Mouse (Mus musculus) retina, adult 2 months (tissue): ENCODE measurements at regions not wholly inside any gene's neighbourhood (a gene's known extent, or its start where the extent isn't known, plus 50 kb on each side); places are given as distances from the start of the nearest gene placed in this dataset.
"Not testable (repeated sequence)": the region's sequence is repeated elsewhere in the genome, so short reads cannot be mapped to it uniquely, and the experiment has no call there.

Experiments
- DNase-seq: peaks from one replicate; pipeline ENCODE4 v3.0.0-alpha.2; 2012; ENCODE audit warnings: low read depth, low spot score

DNA sequence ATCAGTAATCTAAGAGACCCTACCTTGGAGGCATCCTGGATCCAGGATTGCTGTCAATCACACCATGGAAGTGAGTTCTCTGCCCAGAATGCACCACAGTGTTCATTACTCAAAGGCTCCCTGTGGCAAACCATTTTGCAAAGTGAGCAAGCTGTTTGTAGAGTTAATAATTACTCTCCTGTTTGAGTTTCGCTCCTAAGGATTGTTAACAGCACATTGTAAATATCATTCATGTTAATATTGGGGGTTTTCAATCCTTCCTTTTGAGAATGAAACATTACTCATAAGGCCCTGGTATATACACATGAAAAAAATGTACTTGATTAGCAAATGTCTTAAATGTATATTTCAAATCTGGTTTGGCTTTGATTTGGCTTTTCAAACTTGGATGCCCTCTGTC is 58.1 kb upstream of the Clstn2 start:
- no peak for DNase-seq

DNA sequence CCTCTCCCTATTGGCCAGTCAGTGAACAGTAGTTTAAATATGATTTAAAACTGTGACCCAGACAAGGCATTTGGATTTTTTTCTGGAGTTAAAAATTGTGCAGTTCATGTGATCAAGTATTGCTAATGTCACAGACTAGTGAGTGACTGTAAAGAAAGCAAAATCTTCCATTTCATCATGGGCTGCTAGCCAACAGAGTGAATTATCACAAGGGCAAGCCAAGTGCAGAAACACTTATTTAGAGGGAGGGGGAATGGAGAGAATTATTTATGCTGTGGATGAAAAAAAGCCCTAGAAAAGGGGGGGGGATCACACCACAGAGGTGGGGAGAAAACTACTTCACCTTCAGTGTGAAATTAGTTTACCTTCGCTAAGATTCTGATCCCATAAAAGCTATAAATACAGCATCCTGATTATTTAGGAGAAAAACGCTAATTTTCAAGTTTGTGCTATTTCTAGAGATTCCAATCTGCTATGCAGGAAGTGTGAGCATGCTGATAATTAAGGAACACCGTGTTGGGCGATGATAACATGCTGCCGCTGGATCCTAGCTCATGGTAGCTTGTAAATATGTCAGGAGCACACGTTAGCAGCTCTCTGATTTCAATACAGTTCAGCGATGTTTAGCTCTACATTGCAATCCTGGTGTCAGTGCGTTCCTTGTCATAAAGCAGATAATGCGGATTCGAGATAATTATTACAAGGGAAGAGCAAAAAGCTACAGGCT is 62.2 kb upstream of the Clstn2 start:
- no peak for DNase-seq

DNA sequence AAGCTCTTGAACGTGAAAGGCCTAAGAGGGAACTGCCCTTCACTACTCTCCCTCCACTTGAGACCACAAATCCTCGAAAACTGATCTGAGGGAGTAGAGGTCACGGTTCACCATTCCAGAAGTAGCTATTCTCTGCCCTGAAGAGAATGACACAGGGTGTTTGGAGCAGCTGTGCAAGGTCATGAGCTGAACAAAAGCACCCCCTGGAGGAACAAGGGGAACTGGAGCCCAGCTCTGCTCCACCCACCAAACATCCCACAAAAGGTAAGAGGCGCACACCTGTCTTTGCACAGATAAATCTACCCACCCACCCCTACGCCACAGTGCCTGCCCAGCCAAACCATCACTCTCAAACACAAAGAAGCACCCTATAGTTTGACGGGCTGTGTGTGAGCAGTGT is 90.4 kb upstream of the Clstn2 start:
- DNase-seq = no peak

DNA sequence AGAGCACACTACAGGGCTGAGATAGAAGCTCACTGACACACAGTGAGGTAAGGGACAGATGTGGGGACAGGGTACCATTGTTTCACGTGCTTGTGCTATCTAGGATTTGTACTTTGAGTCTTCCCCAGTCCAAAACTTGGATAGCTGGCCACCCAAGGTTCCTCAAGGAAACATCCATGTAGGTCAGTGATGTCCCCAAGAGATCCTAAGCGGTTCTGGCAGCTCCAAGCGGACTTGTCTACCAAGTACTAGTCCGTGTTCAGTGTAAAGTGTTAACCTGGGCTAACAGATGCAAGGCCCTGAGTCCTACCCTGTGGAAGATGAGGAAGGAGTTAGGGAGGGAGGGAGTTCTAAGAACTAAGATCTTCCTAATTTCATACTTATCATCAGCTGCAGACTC is 96.6 kb upstream of the Clstn2 start:
- DNase-seq = no peak

DNA sequence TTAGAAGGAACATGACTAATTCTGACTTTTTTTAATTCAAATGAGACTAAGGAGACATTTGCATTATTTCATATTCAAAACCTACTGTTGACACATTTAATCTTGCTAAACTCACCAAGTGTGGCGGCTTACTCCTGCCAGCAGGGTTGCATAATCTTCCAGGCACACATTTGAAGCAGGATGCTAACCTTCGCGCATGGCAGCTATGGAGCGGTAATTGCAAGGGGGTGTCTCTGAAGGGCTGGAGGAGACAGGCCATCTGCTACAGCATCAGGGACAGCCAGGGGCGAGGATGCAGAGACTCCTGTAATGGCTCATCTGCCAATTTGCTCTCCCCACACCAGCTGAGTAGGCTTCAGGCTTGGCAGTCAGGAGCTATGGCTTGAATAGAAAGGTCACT is 97.9 kb upstream of the Clstn2 start:
- peak; percentile 23 for DNase-seq

DNA sequence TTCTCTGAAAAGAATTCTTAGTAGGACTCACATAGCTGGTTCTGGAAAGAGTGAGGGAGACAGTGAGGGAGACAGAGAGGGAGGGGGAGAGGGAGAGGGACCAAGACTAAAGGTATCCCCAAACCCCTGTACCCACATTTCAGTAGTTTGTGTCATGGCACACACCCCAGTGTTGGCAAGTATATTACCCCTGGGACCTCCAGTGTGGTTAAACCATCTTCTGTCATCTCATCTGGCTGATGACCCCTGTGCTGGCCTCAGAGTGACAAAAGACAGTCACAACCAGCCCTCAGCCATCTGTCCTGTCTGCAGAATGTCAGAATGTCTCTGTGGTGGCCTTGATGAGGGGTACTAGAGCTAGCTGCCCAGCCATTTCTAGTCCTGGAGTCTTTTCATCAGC is 107.6 kb upstream of the Clstn2 start:
- DNase-seq = no peak

DNA sequence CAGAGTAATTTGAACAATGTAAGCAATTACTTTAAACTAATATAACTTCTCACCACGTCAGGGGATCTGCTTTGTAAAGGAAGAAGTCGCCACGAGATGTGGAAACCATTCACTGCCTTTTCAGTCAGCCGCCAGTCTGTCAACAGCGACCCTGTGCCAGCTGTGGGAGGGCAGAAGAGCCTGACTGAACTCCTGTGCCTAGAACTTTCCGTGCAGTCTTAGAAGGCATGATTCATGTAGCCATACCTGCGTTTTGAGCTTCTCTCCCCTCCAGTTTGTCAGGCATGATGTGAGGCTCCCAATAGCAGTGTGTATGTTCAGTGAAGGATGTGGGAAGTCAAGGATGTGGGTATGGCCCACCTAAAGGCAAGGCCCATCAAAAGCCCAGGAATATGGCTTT is 109.1 kb upstream of the Clstn2 start:
- no peak for DNase-seq

DNA sequence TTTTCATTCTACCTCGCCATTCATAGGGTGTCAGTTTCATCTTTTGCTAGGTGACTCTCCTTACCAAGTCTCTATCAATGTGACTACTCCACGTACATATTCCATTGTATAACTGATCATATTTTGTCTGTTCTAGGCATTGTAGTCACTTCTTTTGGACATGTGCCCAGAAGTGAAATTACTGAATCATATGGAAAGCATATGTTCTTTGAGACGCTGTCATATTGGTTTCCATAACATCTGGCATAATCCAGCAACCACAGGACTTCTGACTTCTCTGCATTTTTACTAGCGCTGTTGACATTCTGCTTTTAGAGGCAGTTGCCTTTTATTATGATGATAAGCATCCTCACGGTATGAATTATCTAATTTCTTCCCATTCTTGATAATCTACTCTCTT is 113.9 kb upstream of the Clstn2 start:
- no peak for DNase-seq

DNA sequence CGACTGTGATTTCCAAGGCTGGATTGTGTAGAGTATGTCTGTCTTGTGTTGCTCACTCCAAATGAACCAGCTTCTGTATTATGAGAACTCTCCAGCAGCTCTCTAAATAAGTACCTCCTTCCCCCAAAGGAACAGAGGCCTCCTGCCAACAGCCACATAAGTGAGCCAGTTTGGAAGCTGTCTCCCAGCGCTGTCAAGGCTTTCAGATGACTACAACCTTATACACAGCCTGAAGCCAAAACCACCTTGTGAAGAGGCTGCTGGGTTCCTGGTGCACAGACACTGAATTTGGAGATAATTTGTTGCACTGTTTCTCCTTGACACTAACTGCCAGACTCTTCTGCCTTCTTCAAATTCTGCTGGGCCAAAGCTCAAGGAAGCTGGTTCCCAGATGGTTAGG is 125.4 kb upstream of the Clstn2 start:
- no peak for DNase-seq

DNA sequence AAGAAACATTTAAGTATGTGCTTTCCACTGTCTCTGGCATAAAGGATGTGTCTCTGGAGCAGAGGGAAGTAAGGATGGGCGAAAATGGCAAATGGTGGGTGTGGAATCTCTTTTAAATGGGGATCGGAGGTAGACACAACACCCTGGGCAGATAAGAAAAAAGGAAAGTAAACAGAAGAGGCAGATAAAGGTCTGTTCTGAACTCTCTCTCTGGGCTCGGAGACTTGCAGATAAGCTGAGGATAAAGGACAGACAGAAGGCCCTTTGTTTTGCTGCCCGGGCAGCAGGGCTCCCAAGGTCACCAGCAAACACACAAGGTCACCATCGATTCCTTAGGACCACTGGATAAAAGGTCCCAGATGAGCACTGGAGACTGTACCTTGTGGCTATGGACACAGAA is 122.7 kb upstream of the Nmnat3 start:
- DNase-seq = no peak

DNA sequence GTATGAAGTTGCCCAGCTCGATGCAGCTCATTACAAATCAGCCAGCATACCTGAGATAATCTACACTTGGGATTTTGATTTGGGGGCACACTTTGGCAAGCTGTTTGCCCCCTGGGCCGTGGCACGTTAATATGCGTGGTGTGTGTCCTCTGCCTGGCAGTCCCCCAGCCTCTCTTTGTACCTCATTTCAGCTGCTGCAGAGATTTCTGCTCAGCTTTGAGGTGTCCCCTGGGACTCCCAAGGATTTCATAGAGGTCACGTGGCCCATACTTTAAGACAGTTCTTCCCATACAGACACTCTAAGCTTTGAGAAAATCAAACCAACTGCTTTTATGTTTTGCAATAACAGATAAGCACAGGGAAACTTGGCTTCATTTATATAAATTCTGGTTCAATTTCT is 113.2 kb upstream of the Nmnat3 start:
- DNase-seq = no peak

DNA sequence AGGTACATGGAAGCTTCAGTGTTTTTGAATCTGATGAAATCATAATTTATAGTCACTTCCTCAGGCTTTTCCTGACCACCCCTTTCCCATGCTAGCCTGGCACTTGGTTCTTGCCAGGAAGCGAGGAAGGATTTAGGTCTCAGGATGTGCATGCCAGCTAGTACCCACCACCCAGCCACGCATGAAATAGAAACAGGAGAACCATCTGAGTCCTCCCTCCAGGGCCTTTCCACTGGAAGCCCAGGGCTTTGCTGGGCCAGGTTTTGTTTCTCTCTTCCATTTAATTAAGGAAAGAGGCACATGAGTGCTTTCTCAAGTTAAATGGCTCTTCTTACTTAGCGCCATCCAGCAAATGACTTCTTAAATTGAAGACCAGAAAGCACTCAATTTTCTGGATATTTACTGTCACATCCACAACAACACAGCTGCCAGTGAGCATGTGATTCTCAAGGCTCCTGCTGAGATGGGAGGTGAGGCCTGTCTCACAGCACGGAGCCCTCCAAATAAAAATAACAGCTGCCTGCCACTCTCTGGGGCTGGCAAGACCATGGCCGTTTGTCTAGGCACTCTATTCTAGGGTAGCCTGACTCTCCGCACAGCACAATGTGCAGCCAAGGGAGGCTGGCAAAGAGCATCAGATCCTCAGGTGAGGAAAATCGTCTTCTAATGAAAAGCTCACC is 110.4 kb upstream of the Nmnat3 start:
- DNase-seq = no peak

DNA sequence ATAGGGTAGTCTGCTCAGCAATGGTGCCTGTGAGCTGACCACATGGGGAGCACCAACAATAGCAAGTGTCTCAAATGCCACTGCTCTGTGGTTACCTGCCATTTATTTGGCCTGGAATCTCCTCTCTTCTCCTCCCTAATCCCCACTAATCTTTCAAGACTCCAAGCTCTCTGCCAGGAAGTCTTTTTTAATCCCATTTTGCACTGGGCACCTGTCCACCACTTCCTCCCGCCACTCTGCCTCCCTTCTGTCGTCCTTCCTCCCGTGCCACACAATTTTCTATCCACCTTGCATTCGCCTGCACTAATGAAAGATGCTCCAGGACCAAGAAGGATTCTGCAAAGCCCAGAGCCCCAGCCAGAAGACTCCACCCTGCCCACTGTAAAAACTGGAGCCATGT is 106.5 kb upstream of the Nmnat3 start:
- no peak for DNase-seq

DNA sequence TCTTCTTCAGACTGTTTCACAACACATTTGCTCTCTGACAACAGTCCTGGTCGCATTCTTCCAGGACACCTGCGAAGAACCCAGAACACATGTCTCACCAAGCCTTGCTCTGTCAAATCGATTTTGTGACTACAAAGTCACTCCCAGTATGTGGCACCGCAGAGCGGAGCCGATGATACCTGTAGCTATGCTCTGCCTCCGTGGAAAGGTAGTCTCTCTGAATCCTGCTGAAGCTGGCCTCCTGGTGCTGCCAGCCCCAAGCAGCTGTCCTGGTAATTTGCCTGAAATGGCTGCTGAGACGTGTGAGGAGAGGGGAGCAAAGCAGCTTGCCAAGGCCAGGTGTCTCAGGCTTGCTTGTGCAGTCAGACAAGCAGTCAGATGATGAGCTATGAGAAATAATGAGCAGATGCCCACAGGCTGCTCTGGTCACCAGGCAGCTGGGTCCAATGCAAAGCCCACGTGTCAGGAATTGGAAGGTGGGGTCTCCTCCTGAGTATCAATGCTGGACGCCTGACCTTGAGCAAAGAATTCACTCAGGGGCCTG is 100.4 kb upstream of the Nmnat3 start:
- no peak for DNase-seq

DNA sequence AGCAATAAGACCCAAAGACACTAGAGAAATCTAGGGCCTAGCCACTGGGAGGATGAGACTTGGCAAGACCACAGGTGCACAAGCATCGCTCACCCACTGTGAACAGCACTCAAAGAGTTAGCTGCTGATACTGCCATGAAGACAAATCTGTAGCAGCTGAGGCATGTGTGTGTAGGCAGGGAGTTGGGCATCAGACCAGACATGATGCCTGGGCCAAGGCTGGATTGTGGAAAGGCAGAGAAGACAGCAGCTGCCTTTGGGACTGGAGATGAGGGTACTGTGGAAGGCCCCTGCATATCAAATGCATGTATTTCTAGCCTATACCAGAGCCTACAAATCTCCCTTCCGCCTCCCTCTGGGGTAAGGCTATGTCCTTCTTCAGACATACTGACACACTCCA is 92.9 kb upstream of the Nmnat3 start:
- DNase-seq = no peak

DNA sequence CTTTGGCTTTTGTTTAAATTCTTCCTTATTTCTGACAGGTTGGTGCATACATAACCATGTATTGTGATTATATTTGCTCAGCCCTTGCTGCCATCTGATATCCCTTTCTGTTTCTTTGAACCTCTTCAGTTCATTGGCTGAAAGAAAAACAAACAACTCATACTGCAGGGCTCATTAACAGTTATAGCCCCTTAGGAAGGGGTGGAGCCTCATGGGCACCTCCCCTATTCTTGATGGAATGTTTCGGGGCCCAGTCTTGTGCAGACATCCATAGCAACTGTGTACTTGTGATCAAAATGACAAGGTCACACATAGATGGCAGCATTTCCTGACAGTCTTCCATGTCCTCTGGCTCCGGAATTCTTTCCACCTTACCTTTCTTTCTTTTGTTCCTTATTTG is 68.4 kb upstream of the Nmnat3 start:
- no peak for DNase-seq

DNA sequence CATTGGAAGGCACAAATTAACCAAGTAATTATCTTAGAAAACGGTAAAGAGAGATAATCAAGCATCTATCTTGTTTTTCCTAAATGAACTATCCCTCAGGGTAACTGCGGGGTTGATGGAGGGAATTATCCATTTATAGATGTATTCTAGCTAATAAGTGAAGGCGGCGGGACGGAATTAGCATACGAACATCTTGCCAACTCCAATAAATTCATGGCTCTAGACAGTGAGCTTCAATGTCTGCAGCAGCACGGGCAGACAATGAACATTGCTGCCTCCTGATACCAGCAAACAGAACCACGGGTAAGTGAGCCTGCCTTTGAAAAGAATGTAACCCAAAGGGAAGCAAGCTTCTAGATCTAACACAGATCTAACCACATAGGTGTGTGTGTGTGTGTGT is 66.9 kb upstream of the Nmnat3 start:
- DNase-seq = no peak

DNA sequence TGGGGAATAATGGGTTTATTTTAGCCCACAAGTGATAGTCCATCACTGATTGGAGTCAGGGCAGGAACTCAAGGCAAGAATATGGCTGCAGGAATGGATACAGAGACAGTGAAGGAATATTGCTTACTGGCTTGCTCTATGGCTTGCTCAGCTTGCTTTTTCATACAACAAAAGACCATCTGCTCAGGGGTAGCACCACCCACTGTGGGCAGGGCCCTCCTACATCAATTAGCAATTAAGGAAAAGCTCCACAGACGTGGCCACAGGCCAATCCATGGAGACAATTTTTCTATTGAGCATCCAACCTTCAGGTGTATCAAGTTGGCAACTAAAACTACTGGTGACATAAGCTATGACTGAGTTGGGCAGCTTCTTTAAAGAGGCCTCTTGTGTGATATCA is 65.5 kb upstream of the Nmnat3 start:
- DNase-seq = no peak

DNA sequence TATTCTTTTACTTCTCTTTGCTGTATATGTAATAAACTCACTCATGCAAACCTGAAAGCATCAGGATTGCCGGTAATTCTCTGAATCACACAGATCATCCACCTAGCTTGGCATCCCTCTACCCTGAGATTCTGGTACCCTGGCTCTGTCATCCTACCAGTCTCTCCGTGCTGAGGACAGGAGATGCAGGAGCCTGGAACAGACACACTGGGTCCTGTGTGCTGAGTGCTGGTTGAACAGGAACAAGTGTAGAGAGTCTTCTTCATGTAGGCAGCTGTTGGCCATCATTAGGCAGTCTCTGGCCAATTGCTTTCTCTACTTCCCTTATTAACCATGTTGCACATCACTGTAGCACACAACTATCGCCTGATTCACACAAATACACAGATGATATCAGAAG is 59.0 kb upstream of the Nmnat3 start:
- no peak for DNase-seq

DNA sequence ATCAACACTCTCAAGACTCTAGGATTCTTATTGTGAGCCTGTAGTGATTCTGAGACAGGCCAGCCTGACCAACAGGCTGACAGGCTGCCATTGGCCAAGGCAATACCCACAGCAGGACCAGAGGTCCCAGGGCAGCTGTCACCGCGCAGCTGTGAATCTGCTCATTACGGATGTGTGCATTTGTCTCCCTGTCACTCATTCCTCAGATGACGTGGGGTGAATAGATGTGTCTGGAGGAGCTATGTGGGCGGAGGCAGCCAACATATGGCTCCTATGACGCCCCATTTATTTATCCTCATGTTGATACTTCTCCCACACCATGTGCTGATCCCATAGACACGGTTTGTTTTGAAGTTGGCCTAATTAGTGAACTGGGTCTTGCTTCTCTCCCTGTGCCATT is 58.3 kb upstream of the Nmnat3 start:
- no peak for DNase-seq

DNA sequence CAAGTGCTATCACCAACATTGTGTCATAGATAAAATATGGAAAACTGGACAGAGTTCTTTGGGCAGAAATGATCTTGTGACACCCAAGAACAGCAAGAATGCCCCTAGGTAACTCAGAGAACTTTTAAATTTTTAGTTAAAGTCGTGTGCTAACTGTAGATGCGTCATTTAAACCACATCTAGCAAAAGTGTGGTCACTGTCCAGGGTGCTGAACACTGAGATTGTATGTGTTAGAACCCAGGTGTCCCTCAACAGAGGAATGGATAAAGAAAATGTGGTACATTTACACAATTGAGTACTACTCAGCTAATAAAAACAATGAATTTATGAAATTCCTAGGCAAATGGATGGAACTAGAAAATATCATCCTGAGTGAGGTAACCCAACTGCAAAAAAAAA is 52.5 kb upstream of the Nmnat3 start:
- DNase-seq = not testable (repeated sequence)
